Mouse (Mus musculus) ES-Bruce4 (cell line): Measurements from ENCODE around the gene Pik3ip1. TPM values are rescaled to one million over a fixed set of nuclear protein-coding genes. Genes with fewer than 3 reads are reported as not detected.

Experiments
- H3K27ac ChIP-seq: 2 replicates; pipeline ENCODE4 v1.5.1; 2012; ENCODE audit warnings: low read length, inconsistent platforms; ENCODE audit not compliant: insufficient read depth
- H3K27me3 ChIP-seq: 2 replicates; pipeline ENCODE4 v1.6.1; 2012; ENCODE audit warnings: mild to moderate bottlenecking, low read length, inconsistent platforms; ENCODE audit not compliant: control insufficient read depth, poor library complexity, insufficient read depth, severe bottlenecking
- H3K36me3 ChIP-seq: 2 replicates; pipeline ENCODE4 v1.6.1; 2012; ENCODE audit warnings: inconsistent platforms, mild to moderate bottlenecking, low read length, moderate library complexity; ENCODE audit not compliant: control insufficient read depth, poor library complexity, insufficient read depth, severe bottlenecking
- H3K4me1 ChIP-seq: one replicate; pipeline ENCODE4 v1.8.1; 2011; ENCODE audit warnings: low read length; ENCODE audit not compliant: control insufficient read depth, insufficient read depth
- H3K4me3 ChIP-seq: 2 replicates; pipeline ENCODE4 v1.5.1; 2011; ENCODE audit warnings: low read depth, mild to moderate bottlenecking, low read length
- H3K9ac ChIP-seq: 2 replicates; pipeline ENCODE4 v1.6.1; 2012; ENCODE audit warnings: low read depth, mild to moderate bottlenecking, inconsistent platforms; ENCODE audit not compliant: poor library complexity, severe bottlenecking
- H3K9me3 ChIP-seq: replicated peaks from 2 replicates; pipeline ENCODE4 v1.6.1; 2012; ENCODE audit warnings: mild to moderate bottlenecking, low read length, inconsistent platforms; ENCODE audit not compliant: control insufficient read depth, poor library complexity, insufficient read depth, severe bottlenecking
- CTCF ChIP-seq: IDR thresholded peaks from one replicate; pipeline ENCODE4 v1.8.1; 2011; ENCODE audit warnings: low read depth, low read length
- EP300 ChIP-seq: IDR thresholded peaks from 2 replicates; pipeline ENCODE4 v1.6.1; 2011; ENCODE audit warnings: low read depth, low read length; ENCODE audit not compliant: insufficient read depth
- POLR2A ChIP-seq: IDR thresholded peaks from one replicate; pipeline ENCODE4 v1.8.1; 2011; ENCODE audit warnings: low read length; ENCODE audit not compliant: insufficient read depth
- polyA plus RNA-seq: library from polyadenylated mRNA; stranded (reverse); fragments of >200 nt; gene quantifications from 2 replicates; pipeline ENCODE4 v1.2.4, GENCODE M21; 2011; ENCODE audit warnings: low read depth; ENCODE audit not compliant: missing spikeins, insufficient read depth, insufficient read length

Gene Pik3ip1
- polyA plus RNA-seq, 1 experiment = 17.0 TPM

GRCm38 (mm10) chr11:3336602-3337001 is 6.4 kb downstream of the Pik3ip1 start:
- H3K4me1 ChIP-seq = peaks cover 8% of the 10 kb centered on the region
- no peaks in the 10 kb centered on the region for H3K27me3 ChIP-seq
- H3K9ac ChIP-seq = 0 out of 2 replicates have a peak overlapping the region, but pooled peaks have one; percentile 14
- H3K36me3 ChIP-seq = no peaks in the 10 kb centered on the region
- TF ChIP-seq POLR2A (no peak), CTCF (no peak), EP300 (no peak)
- no peak overlapping the region for H3K4me3 ChIP-seq
- no peaks in the 10 kb centered on the region for H3K9me3 ChIP-seq
- no peak overlapping the region for H3K27ac ChIP-seq

- peak overlapping the region; percentile 59 for H3K27ac ChIP-seq
- peaks cover 8% of the 10 kb centered on the region for H3K4me1 ChIP-seq
- TF ChIP-seq POLR2A = no peak
- peak; percentile 82; the same call in 1 of the 2 replicates for TF ChIP-seq EP300
- TF ChIP-seq CTCF = no peak
- H3K9me3 ChIP-seq = no peaks in the 10 kb centered on the region
- peak overlapping the region; percentile 14; the same call in 1 of the 2 replicates for H3K9ac ChIP-seq
- H3K4me3 ChIP-seq = no peak overlapping the region
- H3K27me3 ChIP-seq = no peaks in the 10 kb centered on the region
- H3K36me3 ChIP-seq = no peaks in the 10 kb centered on the region
Observed at GRCm38 (mm10) chr11:3337173-3337955, 7.2 kb downstream of the Pik3ip1 start.

DNA sequence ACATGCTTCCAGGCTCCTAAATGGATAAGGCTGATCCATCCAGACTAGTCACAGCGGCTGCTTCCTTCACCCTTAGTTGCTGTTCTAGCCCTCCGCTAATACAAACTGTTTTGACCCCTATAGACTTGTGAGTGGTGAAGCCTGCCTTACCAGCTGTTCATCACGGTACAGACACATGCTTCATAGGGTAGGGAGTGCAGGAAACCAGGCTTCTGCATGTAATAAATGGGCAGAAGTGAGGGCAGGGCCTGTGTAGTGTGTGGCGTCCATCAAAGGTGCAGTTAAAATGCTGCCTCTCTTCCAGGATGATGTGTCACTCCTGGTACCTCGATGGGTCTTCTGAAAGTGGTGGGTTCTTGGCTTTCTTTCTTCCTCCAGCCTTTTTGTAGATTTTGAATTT is 7.8 kb downstream of the Pik3ip1 start:
- no peak overlapping the region for H3K4me3 ChIP-seq
- peak overlapping the region; percentile 29 for H3K27ac ChIP-seq
- no peak overlapping the region for H3K9ac ChIP-seq
- no peaks in the 10 kb centered on the region for H3K27me3 ChIP-seq
- peaks cover 8% of the 10 kb centered on the region for H3K4me1 ChIP-seq
- TF ChIP-seq CTCF (no peak), EP300 (no peak), POLR2A (no peak)
- no peaks in the 10 kb centered on the region for H3K36me3 ChIP-seq
- no peaks in the 10 kb centered on the region for H3K9me3 ChIP-seq

- peaks cover 19% of the 10 kb centered on the region for H3K36me3 ChIP-seq
- TF ChIP-seq CTCF = no peak
- no peak for TF ChIP-seq POLR2A
- TF ChIP-seq EP300 = no peak
- no peaks in the 10 kb centered on the region for H3K4me1 ChIP-seq
- no peak overlapping the region for H3K27ac ChIP-seq
- no peak overlapping the region for H3K4me3 ChIP-seq
- H3K9me3 ChIP-seq = no peaks in the 10 kb centered on the region
- no peak overlapping the region for H3K9ac ChIP-seq
- H3K27me3 ChIP-seq = no peaks in the 10 kb centered on the region
Observed at GRCm38 (mm10) chr11:3341476-3341875, 11.3 kb downstream of the Pik3ip1 start.

DNA sequence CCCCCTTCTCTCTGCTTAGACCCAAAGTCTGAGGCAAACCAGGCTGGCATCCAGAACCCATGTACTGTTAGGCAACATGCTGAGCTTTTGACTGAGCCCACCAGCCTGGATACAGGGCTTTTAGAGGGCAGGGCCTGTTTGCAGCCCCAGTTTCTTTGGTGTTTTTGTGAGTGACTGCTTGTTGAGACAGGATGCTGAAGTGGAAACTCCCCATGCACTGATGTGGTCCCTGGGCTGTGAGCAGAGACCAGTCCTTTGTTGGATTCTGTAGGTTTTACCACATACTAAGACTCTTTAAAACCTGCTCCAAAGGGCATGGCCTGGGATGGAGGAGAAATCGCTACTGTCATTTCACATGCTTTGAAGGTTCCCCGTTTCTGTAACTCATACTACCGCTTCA is 14.7 kb downstream of the Pik3ip1 start:
- H3K9ac ChIP-seq = no peak overlapping the region
- H3K36me3 ChIP-seq = peaks cover 24% of the 10 kb centered on the region

GRCm38 (mm10) chr11:3346351-3346750 is 16.1 kb downstream of the Pik3ip1 start:
- Histone ChIP-seq H3K27ac (no peak overlapping the region), H3K36me3 (peaks cover 24% of the 10 kb centered on the region), H3K9me3 (no peaks in the 10 kb centered on the region), H3K4me1 (peaks cover 2% of the 10 kb centered on the region), H3K27me3 (no peaks in the 10 kb centered on the region), H3K4me3 (no peak overlapping the region), H3K9ac (no peak overlapping the region)
- no peak for TF ChIP-seq EP300

More for the DNA sequence above, 14.7 kb downstream of the Pik3ip1 start:
- TF ChIP-seq CTCF = no peak
- no peak for TF ChIP-seq EP300
- no peak for TF ChIP-seq POLR2A
- H3K4me3 ChIP-seq = no peak overlapping the region
- no peaks in the 10 kb centered on the region for H3K9me3 ChIP-seq
- H3K27ac ChIP-seq = no peak overlapping the region
- H3K4me1 ChIP-seq = no peaks in the 10 kb centered on the region
- no peaks in the 10 kb centered on the region for H3K27me3 ChIP-seq
